Mouse (Mus musculus): ENCODE measurements around the gene Cabp2.

GRCm38 (mm10) chr19:4080511-4081009 lies 818 bp upstream of the Cabp2 start:
- no peak for TF ChIP-seq CTCF (IDR thresholded peaks at IDR 0.05; ENCODE audit: extremely low read depth, insufficient read depth, low read length)
- TF ChIP-seq POLR2A (IDR thresholded peaks at IDR 0.05; ENCODE audit: extremely low read depth, insufficient read depth, low read length): no peak
